ENCODE assay signal across 12 mouse cellular contexts in genomic region chr15:95723699-95724098, GRCm38 (mm10).
DNase-seq lines count a peak whose midpoint lies in the region; ATAC-seq and TF ChIP-seq lines count a peak whose summit lies in the region.
"Had no signal": no experiment of that assay in that cellular context is flagged by ENCODE, and none has a peak within 500 bp of the region (broad histone marks: within the 10 kb centered on the region; RNA-seq: fewer than 3 reads in every experiment).

No protein-coding gene starts in this region.

- no peaks in the 10 kb centered on the region for H3K36me3 ChIP-seq in midbrain, postnatal 0 days (ENCODE audit: insufficient read depth, low read length)
- no peaks in the 10 kb centered on the region for H3K36me3 ChIP-seq in midbrain, embryonic 16.5 days (ENCODE audit: control insufficient read depth, insufficient read depth, low read length)
- H3K36me3 ChIP-seq in hindbrain, embryonic 16.5 days (ENCODE audit: control insufficient read depth, insufficient read depth, low read length), result no peaks in the 10 kb centered on the region
- H3K36me3 ChIP-seq: heart, embryonic 13.5 days; neural tube, embryonic 15.5 days had no signal

- TF ChIP-seq CTCF in gastrocnemius, adult 2 months (IDR thresholded peaks at IDR 0.05), result peak; percentile 55
- TF ChIP-seq CTCF in midbrain, postnatal 0 days (IDR thresholded peaks at IDR 0.05), result peak; percentile 48
- peak; percentile 36 for TF ChIP-seq CTCF in bone marrow, adult 2 months (IDR thresholded peaks at IDR 0.05; ENCODE audit: control insufficient read depth, insufficient read depth, low read length)

- H3K9ac ChIP-seq in midbrain, postnatal 0 days (replicated peaks; ENCODE audit: low read length, poor library complexity, severe bottlenecking), result no peak overlapping the region
- no peak overlapping the region for H3K9ac ChIP-seq in midbrain, embryonic 16.5 days (ENCODE audit: low read depth, low read length)
- H3K9ac ChIP-seq in hindbrain, embryonic 16.5 days (ENCODE audit: low read depth, low read length), result no peak overlapping the region
- H3K9ac ChIP-seq: forebrain, embryonic 13.5 days; heart, embryonic 13.5 days; neural tube, embryonic 15.5 days had no signal

- TF ChIP-seq POLR2A in bone marrow, adult 2 months (IDR thresholded peaks at IDR 0.05; ENCODE audit: borderline replicate concordance, control insufficient read depth, low read depth, low read length), result no peak

- no peaks in the 10 kb centered on the region for H3K4me1 ChIP-seq in midbrain, postnatal 0 days (ENCODE audit: insufficient read depth, low read length)
- H3K4me1 ChIP-seq in midbrain, embryonic 16.5 days (ENCODE audit: control insufficient read depth, insufficient read depth, low read length), result no peaks in the 10 kb centered on the region
- H3K4me1 ChIP-seq in bone marrow, adult 2 months (ENCODE audit: control insufficient read depth, insufficient read depth, low read length), result no peaks in the 10 kb centered on the region
- H3K4me1 ChIP-seq in hindbrain, embryonic 16.5 days (ENCODE audit: control insufficient read depth, insufficient read depth, low read depth, low read length), result no peaks in the 10 kb centered on the region
- H3K4me1 ChIP-seq: forebrain, embryonic 13.5 days; neural tube, embryonic 15.5 days had no signal

- H3K4me3 ChIP-seq in gastrocnemius, adult 2 months, result no peak overlapping the region
- H3K4me3 ChIP-seq in midbrain, postnatal 0 days (ENCODE audit: low read depth, low read length), result no peak overlapping the region
- H3K4me3 ChIP-seq in midbrain, embryonic 16.5 days (ENCODE audit: low read depth, low read length), result no peak overlapping the region
- H3K4me3 ChIP-seq in bone marrow, adult 2 months (replicated peaks; ENCODE audit: control insufficient read depth, low read depth, low read length), result no peak overlapping the region
- H3K4me3 ChIP-seq in hindbrain, embryonic 16.5 days (ENCODE audit: low read length), result no peak overlapping the region
- H3K4me3 ChIP-seq: forebrain, embryonic 13.5 days; heart, embryonic 13.5 days; neural tube, embryonic 15.5 days had no signal

- intact Hi-C loops in gastrocnemius, adult 2 months (cut with DNase I), result no loop called here

- 32% methylated on average over 7 of the region's 7 CpGs for WGBS in midbrain, postnatal 0 days
- WGBS in midbrain, embryonic 16.5 days, result 32% methylated on average over 7 of the region's 7 CpGs
- 47% methylated on average over 7 of the region's 7 CpGs for WGBS in bone marrow, adult 2 months
- 37% methylated on average over 7 of the region's 7 CpGs for WGBS in hindbrain, embryonic 16.5 days

- no peak for DNase-seq in gastrocnemius, adult 2 months
- DNase-seq in gastrocnemius, adult 8-10 months (ENCODE audit: low spot score in 2 of 2), result no peak
- no peak for DNase-seq in midbrain, postnatal 0 days (ENCODE audit: low spot score)
- peak; percentile 50 to 51 for DNase-seq in thymus, postnatal 36 days
- no peak for DNase-seq in lung, postnatal 25 days (ENCODE audit: low spot score)
- DNase-seq: kidney, adult 18-20 months had no signal

- H3K4me2 ChIP-seq in midbrain, postnatal 0 days (ENCODE audit: low read depth, low read length, poor library complexity, severe bottlenecking), result no peak overlapping the region
- no peak overlapping the region for H3K4me2 ChIP-seq in midbrain, embryonic 16.5 days (ENCODE audit: low read length)
- no peak overlapping the region for H3K4me2 ChIP-seq in hindbrain, embryonic 16.5 days (ENCODE audit: low read length)
- H3K4me2 ChIP-seq: forebrain, embryonic 13.5 days; heart, embryonic 13.5 days; neural tube, embryonic 15.5 days had no signal

- no peak for ATAC-seq in midbrain, postnatal 0 days (ENCODE audit: low FRiP score)
- ATAC-seq in midbrain, embryonic 16.5 days, result no peak
- ATAC-seq in hindbrain, embryonic 16.5 days, result no peak
- ATAC-seq: forebrain, embryonic 13.5 days had no signal

- no peaks in the 10 kb centered on the region for H3K9me3 ChIP-seq in midbrain, postnatal 0 days (ENCODE audit: low read length)
- no peaks in the 10 kb centered on the region for H3K9me3 ChIP-seq in midbrain, embryonic 16.5 days (replicated peaks; ENCODE audit: control insufficient read depth, low read length, poor library complexity, severe bottlenecking)
- H3K9me3 ChIP-seq in hindbrain, embryonic 16.5 days (ENCODE audit: control insufficient read depth, low read length), result no peaks in the 10 kb centered on the region; the same call in 1 of the 2 replicates
- H3K9me3 ChIP-seq: forebrain, embryonic 13.5 days; neural tube, embryonic 15.5 days had no signal

- no peaks in the 10 kb centered on the region for H3K27me3 ChIP-seq in midbrain, postnatal 0 days (ENCODE audit: insufficient read depth, low read length)
- H3K27me3 ChIP-seq in midbrain, embryonic 16.5 days (ENCODE audit: control insufficient read depth, insufficient read depth, low read depth, low read length), result no peaks in the 10 kb centered on the region
- H3K27me3 ChIP-seq in hindbrain, embryonic 16.5 days (replicated peaks; ENCODE audit: control insufficient read depth, insufficient read depth, low read length), result no peaks in the 10 kb centered on the region
- H3K27me3 ChIP-seq: forebrain, embryonic 13.5 days; heart, embryonic 13.5 days; neural tube, embryonic 15.5 days had no signal

- H3K27ac ChIP-seq in gastrocnemius, adult 2 months, result no peak overlapping the region
- no peak overlapping the region for H3K27ac ChIP-seq in midbrain, postnatal 0 days (ENCODE audit: low read depth, low read length)
- no peak overlapping the region for H3K27ac ChIP-seq in midbrain, embryonic 16.5 days (ENCODE audit: low read length)
- H3K27ac ChIP-seq in bone marrow, adult 2 months (ENCODE audit: control insufficient read depth, insufficient read depth, low read depth, low read length, poor library complexity), result no peak overlapping the region
- no peak overlapping the region for H3K27ac ChIP-seq in hindbrain, embryonic 16.5 days (ENCODE audit: low read depth, low read length)
- H3K27ac ChIP-seq: forebrain, embryonic 13.5 days; heart, embryonic 13.5 days; neural tube, embryonic 15.5 days had no signal

Comparison
In these comparisons a context has a peak if more than half of its experiments do, and no peak if none do; other contexts are left out.
1. DNase-seq: peak in thymus, postnatal 36 days (2 of 2); none in gastrocnemius, adult 2 months (single experiment), gastrocnemius, adult 8-10 months (0 of 2), midbrain, postnatal 0 days (single experiment) and lung, postnatal 25 days (single experiment).
2. Peak in every context shown above with its lines, with median percentiles within 50 percentile points of each other: CTCF ChIP-seq.